Mouse (Mus musculus): ENCODE results near the gene Gm49318.

DNA sequence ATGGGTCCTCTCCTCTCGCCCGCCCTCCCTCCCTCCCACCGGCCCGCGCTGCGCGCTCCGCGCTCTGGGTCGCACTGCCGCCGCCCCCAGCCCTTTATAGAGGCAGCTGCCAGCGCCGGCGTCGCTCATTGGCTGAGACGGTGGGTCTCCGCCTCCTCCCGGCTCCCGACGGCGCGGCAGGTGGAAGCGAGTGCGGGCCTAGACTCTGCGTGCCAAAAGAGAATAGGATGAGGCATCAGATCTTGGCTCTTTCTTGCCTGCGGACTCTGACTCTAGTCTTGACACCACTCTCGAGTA lies 19.2 kb downstream of the Gm49318 start, which contains the start of gene Elavl3:
- TF ChIP-seq CTCF (IDR thresholded peaks at IDR 0.05; ENCODE audit: control insufficient read depth, insufficient read depth, insufficient replicate concordance, low read depth, low read length) (no peak), POLR2A (IDR thresholded peaks at IDR 0.05; ENCODE audit: control insufficient read depth, low read depth, low read length) (no peak)
